Mouse (Mus musculus) kidney, adult 2 months (tissue): ENCODE measurements around the gene Bpifb5.
A peak's percentile ranks its signal among the peaks of the same experiment; 100 is the strongest.

Experiments
- CTCF ChIP-seq: fragments of 200-500 bp; conservative IDR thresholded peaks from 2 replicates; pipeline ENCODE4 v1.5.1; 2011; ENCODE audit warnings: low read depth, mild to moderate bottlenecking, control low read depth, low read length, moderate library complexity, mixed read lengths; ENCODE audit not compliant: insufficient read depth, insufficient read length
- POLR2A ChIP-seq: fragments of 200-500 bp; IDR thresholded peaks from one replicate; pipeline ENCODE4 v1.6.1; 2011; ENCODE audit warnings: low read depth, low read length, control low read depth

DNA sequence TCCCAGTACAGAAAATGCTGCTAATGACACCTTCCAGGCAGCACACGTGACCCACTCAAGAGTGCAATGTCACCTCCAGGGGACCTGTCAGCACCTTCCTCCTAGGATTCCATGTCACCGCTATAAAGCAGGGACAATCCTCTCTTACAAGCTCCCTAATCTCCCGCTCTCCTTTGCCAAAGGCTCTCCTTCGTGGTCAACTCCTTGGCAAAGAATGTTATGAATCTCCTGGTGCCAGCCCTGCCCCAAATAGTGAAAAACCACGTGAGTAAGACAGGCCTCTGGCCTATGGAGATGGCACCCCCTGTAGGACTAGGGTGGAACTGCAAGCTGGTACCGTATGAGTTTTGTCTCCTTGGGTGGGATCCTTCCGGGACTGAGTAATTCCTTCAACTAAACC is 16.6 kb upstream of the Bpifb5 start:
- TF ChIP-seq CTCF (peak; percentile 51), POLR2A (no peak)
